Mouse (Mus musculus): ENCODE results near the gene Bdkrb1.
A peak's percentile ranks its signal among the peaks of the same experiment; 100 is the strongest.

Bdkrb1 gene

DNA sequence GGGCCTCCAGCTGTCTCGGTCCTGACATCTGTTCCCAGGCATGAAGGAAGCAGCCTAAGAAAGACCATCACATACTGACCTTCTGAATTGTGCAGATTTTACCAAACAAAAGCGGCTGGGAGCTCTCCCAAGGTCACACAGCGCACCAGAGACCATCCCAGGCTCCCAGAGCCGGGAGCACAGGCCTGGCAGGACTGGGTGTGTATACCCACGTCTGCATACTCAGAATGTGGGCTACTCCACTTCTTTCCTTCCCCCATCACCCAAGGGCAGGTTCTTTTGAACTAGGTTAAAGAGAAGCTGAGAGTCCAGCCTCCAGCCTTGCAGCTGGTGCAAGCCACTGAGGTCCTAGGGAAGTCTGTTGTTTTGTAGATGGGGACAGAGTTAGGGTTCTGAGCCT is 3.8 kb upstream of the Bdkrb1 start:
- no peak for DNase-seq

DNA sequence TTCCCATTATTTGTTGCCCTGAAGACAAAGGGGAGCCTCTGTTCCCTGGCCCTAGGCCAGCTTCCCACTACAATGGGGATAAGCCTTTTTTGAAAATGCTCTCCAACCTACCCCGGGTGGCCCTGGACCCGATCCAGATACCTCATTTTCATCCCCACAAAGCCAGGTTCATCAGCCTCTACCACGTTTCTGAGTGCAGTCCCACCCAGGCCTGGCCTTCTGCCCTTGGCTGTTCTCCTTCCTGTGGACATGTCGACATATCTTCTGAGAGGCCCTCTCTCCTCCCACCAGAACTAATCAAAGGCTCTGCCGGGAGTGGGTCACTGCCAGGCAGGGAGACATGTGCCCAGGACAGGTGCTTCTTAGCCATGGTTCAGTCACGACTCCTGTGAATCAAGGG is 1.3 kb upstream of the Bdkrb1 start:
- no peak for DNase-seq

DNA sequence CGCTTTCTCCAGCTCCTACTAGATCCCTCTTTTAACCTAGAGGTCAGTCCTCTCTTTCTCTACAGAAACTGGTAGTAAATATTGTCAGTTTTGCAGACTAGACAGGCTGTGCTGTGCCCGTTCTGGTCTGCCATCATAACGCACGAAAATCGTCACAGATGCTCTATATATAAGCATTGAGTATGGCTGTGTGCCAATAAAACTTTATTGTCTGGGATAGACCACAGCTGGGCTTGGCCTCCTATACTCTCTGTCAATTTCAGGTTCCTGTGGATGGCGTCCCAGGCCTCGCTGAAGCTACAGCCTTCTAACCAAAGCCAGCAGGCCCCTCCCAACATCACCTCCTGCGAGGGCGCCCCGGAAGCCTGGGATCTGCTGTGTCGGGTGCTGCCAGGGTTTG is 1.0 kb downstream of the Bdkrb1 start:
- no peak for DNase-seq

DNA sequence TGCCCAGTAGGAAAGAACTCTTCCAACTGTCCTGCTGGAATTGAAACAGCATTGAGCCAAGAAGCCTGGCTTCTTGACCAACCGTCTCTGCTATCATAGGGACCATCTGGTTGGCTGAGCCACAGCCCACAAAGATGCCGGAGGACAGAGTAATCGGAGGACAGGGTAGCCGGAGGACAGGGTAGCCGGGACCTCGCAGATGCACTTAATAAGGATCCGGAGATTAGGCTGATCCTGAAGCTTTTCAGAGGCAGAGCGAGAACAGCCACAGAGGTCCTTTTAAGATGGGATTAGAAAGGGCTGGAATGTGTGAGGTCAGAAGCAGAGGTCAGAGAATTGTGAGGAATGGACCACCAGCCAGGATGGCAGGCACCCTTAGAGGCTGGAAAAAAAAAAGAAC is 2.3 kb downstream of the Bdkrb1 start:
- DNase-seq: no peak

DNA sequence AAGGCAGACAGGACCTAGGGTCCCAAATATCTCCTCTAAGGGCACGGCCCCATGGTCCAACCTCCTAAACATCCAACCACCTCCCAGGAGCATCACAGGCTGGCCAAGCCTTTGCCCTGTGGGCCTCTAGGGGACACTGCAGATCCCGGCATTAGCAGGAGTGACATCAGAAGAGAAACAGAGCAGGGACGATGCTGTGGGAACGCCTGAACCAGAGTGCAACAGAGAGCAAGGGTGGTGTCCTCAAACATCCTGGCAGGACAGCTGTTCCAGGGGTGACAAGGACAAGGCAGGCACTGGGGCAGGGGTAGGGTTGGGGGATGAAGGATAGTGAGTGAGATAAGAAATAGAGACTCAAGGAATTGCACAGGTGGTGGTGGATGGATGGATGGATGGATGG is 4.0 kb downstream of the Bdkrb1 start:
- DNase-seq: no peak

DNA sequence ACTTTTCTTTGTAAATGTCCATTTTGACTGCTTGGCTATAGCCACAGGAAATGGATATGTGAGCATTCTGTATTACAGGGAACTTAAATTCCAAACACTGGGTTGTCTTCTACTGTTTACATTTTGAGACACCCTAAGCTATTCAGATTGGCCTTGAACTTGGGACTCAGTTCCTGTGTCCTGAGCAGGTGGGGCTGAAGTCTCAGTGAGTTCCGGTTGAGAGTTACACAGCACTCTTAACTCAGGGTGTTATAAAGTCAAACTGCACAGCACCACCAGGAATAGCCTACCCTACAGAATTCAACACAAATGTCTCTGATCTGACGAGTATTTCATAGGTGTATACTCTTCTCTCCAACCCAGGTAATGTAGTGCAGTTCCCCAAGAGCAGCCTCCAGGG is 8.2 kb downstream of the Bdkrb1 start:
- DNase-seq: no peak

DNA sequence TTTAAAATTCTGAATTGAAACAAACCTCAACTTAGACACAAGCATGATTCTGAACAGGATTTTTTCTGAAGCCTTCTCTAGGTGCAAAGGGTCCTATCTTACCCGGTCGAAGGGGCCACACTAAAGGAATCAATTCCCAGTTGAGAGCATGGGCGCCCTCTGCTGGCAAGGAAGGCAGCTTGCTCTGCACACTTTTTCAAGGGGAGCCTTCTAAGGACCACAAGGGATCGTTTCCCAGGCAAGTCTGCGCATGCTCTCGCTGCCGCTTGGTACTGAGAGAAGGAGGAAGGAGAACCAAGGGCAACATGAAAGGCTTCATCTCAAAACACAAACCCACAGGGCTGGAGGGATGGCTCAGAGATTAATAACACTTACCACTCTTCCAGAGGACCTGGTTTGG is 8.9 kb downstream of the Bdkrb1 start:
- peak in 1 of 2 experiments; percentile 42 for DNase-seq

DNA sequence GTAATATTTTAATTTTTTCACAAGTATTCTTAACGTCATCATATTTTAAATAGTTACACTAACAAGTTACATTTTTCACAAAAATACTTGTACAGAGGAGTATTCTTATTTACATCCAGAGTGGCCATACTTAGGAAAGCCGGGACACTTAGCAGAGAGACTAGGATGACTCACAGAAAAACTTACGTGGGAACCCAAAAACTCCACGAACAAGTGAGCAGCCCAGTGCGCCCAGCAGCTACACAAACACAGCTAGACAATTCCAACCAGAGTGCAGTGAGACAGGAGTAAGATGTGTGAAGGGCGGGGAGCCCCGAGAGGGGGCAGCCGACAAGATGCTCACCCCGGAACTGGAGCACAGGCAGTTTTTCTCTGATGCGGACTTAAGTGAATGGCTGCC is 10.7 kb downstream of the Bdkrb1 start:
- DNase-seq: no peak

DNA sequence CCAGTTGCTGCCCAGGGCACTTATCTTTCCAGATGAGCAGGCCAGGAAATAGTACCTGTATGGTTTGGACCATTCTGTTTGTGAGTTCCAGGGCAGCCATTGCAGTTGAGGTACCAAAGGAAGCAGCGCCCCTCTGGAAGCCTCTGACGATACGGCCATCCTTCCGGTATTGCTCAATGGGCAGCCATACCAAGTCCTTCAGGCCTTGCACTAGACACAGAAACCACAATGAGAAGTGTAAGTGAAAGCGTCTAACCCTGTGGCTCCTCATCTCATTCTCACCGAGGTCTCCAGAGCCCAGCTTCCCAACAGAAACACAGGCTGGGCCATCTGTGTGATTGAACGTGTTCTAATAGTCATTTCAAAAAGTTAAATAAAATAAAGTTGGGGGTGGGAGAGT is 19.2 kb downstream of the Bdkrb1 start:
- DNase-seq: no peak

DNA sequence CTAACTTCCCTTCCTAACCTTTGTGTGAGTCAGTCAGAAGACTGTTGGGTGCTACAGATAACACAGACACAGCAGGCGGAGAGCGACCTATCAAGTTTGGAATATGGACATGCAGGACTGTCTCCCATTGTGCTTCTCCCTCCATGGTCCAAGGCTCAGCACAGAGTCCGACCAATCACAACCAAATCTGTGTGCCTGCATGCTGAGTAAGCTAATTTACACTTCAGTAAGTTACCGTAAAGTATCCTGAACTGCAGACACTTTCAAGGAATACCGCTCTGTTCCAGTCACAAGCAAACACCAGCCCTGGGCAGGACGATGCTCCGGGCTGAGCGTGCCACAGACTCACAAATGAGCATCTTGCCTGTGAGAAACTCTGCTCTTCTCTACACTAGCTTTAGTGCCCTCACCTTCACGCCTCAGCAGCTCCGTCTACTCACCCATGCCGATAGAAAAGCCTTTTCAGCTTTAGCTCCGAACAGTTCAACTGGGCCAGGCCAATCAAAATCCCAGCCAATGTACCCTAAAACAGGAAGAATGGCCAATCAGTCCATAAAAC is 20.2 kb downstream of the Bdkrb1 start:
- no peak for DNase-seq

DNA sequence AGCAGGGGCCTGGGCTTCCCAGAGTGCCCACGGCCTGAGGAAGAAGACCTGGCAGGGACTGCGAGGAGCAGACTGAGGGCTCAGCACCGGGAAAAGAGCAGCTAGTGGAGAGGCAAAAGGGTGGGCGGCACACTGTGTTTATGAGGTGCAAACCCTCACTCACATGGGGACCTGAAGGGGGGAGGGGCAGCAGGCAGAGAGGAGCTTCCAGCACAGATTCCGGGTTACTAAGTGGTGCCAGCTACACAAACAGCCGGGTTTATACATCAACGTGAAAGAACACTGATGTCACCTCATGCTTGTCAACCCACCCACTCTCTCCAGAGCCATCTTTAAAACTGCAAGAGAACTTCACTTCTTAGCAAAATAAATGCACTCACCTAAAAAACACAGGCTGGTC is 22.9 kb downstream of the Bdkrb1 start:
- DNase-seq: no peak

DNA sequence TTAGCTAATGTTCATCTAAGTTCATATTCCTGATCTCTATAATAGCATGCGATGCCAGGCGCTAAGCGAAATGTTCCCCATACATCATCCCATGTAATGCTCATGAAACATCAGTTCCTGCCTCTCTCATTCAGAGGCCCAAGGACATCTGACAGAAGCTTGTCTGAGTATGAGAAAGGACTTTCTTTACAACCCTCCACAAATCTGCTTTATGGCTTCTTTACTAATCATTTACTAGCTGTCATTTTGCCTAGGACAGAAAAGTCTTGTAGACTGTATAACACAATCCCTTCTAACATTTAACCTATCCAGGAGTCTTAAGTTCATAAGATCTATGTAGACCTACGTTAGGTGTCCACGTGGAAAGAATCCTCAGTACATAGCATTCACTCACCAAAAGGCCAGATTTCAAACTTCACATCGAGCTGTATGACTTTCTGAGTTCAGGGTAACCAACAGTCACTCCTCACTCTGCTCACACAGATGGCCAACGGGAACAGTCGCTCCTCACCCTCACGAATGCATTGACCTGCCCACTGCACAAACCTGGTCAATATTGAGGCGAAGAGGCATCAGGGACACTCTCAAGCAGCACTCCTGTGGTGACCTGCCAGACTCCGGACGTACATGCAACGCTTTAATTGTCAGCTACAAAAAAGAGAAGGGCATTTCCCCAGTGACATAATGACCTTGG is 31.6 kb downstream of the Bdkrb1 start:
- no peak for DNase-seq

DNA sequence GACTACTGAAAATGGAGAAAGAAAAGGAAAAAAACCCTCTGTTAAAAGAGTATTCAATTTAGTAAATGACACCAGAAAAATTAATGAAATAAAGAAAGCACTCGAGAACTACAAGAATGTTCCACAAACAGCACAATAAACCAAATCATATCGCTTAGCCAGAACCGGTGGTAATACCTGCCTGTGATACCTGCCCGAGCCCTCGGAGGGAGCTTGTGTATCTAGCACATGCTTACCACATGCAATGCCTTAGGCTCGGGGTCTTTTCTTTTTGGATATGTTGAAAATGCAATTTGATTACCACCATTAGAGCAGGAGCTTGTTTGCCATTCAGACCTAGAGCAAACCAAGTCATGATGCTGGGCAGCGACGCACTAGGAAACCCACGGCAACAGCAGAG is 33.7 kb downstream of the Bdkrb1 start:
- DNase-seq: no peak

DNA sequence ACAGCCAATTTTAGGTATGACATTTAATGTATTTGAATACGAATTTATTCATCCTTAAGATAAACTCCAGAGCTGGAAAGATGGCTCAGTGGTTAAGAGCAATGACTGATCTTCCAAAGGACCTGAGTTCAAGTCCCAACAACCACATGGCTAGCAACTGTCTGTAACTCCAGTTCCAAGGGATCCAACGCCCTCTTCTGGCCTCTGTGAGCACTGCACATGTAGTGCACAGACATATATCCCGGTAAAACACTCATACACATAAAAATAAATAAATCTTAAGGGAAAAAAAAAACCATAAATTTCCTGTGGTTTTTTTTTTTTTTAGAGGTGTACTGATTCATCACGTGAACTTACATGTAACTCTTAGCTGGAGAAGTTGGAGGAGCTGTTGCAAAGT is 34.7 kb downstream of the Bdkrb1 start:
- DNase-seq: no peak

DNA sequence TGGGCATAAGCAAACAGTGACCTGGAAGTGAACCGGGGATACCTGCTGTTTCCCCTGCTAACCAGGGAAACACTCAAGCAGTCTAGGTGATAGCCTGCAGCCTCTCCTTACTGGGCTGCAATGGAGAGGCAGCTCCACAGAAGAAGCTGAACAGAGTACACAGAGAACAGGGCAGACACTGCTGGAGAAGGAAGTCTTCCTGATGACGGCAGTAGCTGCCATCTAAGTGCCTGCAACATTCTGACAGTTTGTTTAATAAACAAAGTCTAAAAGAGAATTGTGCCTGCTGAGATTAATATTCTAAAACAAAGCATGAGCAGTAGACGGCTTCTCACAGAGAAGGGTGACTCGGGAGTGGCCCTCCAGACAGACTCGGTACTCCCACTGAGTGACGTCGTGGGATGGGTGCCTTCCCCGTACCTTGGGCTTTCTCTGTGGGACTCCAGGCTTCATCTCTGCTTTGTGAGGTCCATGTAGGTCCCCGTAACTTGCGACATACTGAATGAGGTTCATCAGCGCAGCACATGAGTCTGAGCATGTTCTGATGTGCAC is 40.0 kb downstream of the Bdkrb1 start:
- no peak for DNase-seq

Data from spleen, adult 18-20 months (tissue).